Comparison of ENCODE assay signal across 33 mouse cellular contexts in the genomic region with DNA sequence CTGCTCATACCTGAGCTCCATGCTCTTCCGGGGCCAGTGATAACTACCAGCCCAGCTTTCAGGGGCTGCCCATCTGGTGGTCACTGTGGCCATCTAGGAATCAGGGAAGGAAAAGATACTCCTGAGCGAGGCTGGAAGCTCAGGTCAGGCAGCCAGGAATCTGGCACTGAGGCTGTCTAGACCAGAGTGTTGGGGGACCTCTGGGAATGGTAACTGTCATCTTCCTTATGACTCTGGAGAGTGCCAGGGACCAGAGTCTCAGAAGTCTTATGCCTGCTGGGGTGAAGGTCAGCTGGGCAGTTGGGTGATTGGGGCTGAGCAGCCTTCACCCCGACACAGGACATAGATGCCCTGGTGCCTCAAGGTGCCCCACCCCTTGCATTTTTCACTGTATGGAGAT. TPM values are rescaled to one million over a fixed set of nuclear protein-coding genes. Genes with fewer than 3 reads are reported as not detected.
"Had no signal": no experiment of that assay in that cellular context is flagged by ENCODE, and none has a peak within 500 bp of the region (broad histone marks: within the 10 kb centered on the region; RNA-seq: fewer than 3 reads in every experiment).

No protein-coding gene starts in this region.

- H3K27me3 ChIP-seq: heart, embryonic 13.5 days; heart, embryonic 15.5 days; hindbrain, embryonic 13.5 days; hindbrain, embryonic 15.5 days; kidney, embryonic 15.5 days; limb, embryonic 12.5 days had no signal

- H3K4me1 ChIP-seq: heart, embryonic 15.5 days; hindbrain, embryonic 15.5 days had no signal

- H3K4me2 ChIP-seq: heart, embryonic 11.5 days; heart, embryonic 13.5 days; heart, embryonic 15.5 days; hindbrain, embryonic 13.5 days; hindbrain, embryonic 15.5 days; kidney, embryonic 15.5 days; limb, embryonic 12.5 days; liver, embryonic 11.5 days had no signal

- H3K36me3 ChIP-seq: heart, embryonic 13.5 days; heart, embryonic 15.5 days; hindbrain, embryonic 13.5 days; hindbrain, embryonic 15.5 days; kidney, embryonic 15.5 days; limb, embryonic 10.5 days; limb, embryonic 12.5 days had no signal

- DNase-seq: gastrocnemius, postnatal 14 days; gastrocnemius, postnatal 36 days; heart, postnatal 36 days; kidney, adult 11 months; kidney, adult 9 months; kidney, postnatal 14 days; kidney, postnatal 36 days; layer of hippocampus, adult 9-11 months; layer of hippocampus, postnatal 36 days; liver had no signal

- H3K4me3 ChIP-seq: heart, embryonic 13.5 days; heart, embryonic 15.5 days; hindbrain, embryonic 13.5 days; hindbrain, embryonic 15.5 days; kidney, embryonic 15.5 days; limb, embryonic 10.5 days; limb, embryonic 12.5 days had no signal

- ATAC-seq: hindbrain, postnatal 0 days; intestine, embryonic 16.5 days had no signal

- H3K27ac ChIP-seq: heart, embryonic 13.5 days; heart, embryonic 15.5 days; hindbrain, embryonic 13.5 days; hindbrain, embryonic 15.5 days; hindbrain, postnatal 0 days; kidney, embryonic 15.5 days; kidney, postnatal 0 days; limb, embryonic 10.5 days; limb, embryonic 12.5 days; liver, embryonic 14.5 days had no signal

- H3K9ac ChIP-seq: heart, embryonic 13.5 days; heart, embryonic 15.5 days; hindbrain, embryonic 13.5 days; hindbrain, embryonic 15.5 days; kidney, embryonic 15.5 days; limb, embryonic 12.5 days; liver, embryonic 14.5 days had no signal

- H3K9me3 ChIP-seq: heart, embryonic 15.5 days; hindbrain, embryonic 13.5 days; hindbrain, embryonic 15.5 days; kidney, embryonic 15.5 days; limb, embryonic 10.5 days had no signal

RNA-seq across cellular contexts. Expression of gene Trarg1, which starts 28.0 kb away (rescaled TPM):
- total RNA-seq: hematopoietic stem cell, adult 5-6 weeks had no signal
- polyA plus RNA-seq: hindbrain, embryonic 11.5 days; liver, embryonic 14.5 days; liver, embryonic 16.5 days had no signal

RNA-seq across cellular contexts. Expression of gene Bhlha9, which starts 35.4 kb away (rescaled TPM):
- total RNA-seq: gastrocnemius, adult 18-20 months; gastrocnemius, adult 8-10 months; gastrocnemius, postnatal 14 days; gastrocnemius, postnatal 36 days; heart, adult 18-20 months; heart, postnatal 14 days; heart, postnatal 36 days; hematopoietic stem cell, adult 5-6 weeks had no signal
- polyA plus RNA-seq: gonadal fat pad, adult 2 months; heart, postnatal 0 days; kidney, adult 2 months; liver, embryonic 14.5 days; liver, embryonic 16.5 days had no signal
